Mouse (Mus musculus): ENCODE results near the gene Sgcd. TPM values are rescaled to one million over a fixed set of nuclear protein-coding genes. Genes with fewer than 3 reads are reported as not detected.

Sgcd gene
- 10 to 100 TPM; 11.4 to 17.4 TPM for total RNA-seq (2021)

- intact Hi-C loops (cut with DNase I): loop anchor here (10.0 kb wide), 1 partner anchor 596 kb away; no protein-coding TSS in a partner anchor
- DNase-seq (ENCODE audit: low spot score in 2 of 2): peak; percentile 64 to 76
Measured at GRCm38 (mm10) chr11:47988697-47989533, at the start of gene Sgcd. Gene Sgcd, minus strand, starts transcription at chr11:47988969.

DNA sequence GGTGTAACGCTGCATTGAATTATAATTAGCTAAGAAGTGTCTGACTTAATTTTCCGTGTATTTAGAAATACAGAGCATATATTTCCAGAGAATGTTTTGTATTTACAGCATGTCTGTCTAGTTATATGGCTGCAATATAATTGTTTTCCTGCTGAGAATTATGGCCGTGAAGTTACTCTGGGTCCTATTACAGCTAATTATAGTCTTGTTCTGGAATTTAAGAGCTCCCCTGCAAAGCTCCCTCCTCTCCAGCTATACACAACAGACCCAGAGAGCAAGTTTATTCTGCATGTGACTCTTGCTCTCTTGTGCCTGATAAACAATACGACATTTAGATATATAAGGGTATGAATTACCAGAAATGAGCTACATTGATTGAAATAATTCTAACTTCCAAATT lies 49.3 kb upstream of the Sgcd start:
- intact Hi-C loops (cut with DNase I): no loop called here
- no peak for DNase-seq (ENCODE audit: low spot score in 2 of 2)

GRCm38 (mm10) chr11:48012836-48013235 lies 24.1 kb upstream of the Sgcd start:
- intact Hi-C loops (cut with DNase I): no loop called here
- no peak for DNase-seq (ENCODE audit: low spot score in 2 of 2)

GRCm38 (mm10) chr11:47988333-47988696 lies 454 bp downstream of the Sgcd start:
- intact Hi-C loops (cut with DNase I): loop anchor here (10.0 kb wide), 1 partner anchor 596 kb away; no protein-coding TSS in a partner anchor

GRCm38 (mm10) chr11:47987893-47988267 lies 889 bp downstream of the Sgcd start:
- intact Hi-C loops (cut with DNase I): loop anchor here (10.0 kb wide), 1 partner anchor 597 kb away; no protein-coding TSS in a partner anchor
- DNase-seq (ENCODE audit: low spot score in 2 of 2): peak; percentile 4 to 8

More at GRCm38 (mm10) chr11:47988333-47988696, 454 bp downstream of the Sgcd start:
- no peak for DNase-seq (ENCODE audit: low spot score in 2 of 2)

DNA sequence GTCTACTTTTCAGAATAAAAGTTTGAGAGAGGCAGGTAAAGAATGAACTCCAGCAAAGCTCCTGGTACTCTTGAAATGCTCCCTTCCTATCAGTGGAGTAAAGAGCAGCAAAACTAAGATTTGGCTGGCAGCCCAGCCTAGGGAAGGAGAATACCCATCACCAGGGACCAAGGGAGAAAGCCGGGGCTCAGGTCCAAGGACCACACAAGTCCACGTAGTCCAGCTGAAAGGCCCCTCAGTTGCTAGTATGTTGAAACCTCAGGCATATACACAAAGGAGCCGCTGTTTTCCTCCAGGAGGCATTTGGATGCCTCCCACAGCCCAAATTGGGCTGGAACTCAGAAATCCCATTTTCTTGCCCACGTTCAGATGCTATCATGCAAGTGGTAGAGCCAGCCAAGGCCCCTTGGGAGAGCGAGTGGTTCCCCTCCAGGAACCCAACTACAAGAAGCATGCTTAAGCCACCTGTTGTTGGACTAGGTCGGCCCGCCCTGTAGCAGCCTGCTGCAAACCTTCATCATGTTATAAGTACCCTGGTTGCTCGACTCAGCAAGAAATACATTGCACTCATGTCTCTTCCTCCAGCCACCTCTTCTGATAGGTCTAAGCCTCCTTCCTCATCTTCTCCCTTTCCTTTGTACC lies 1.4 kb downstream of the Sgcd start:
- intact Hi-C loops (cut with DNase I): loop anchor here (10.0 kb wide), 1 partner anchor 597 kb away; no protein-coding TSS in a partner anchor
- peak in 1 of 2 experiments; percentile 9 for DNase-seq (ENCODE audit: low spot score in 2 of 2)

DNA sequence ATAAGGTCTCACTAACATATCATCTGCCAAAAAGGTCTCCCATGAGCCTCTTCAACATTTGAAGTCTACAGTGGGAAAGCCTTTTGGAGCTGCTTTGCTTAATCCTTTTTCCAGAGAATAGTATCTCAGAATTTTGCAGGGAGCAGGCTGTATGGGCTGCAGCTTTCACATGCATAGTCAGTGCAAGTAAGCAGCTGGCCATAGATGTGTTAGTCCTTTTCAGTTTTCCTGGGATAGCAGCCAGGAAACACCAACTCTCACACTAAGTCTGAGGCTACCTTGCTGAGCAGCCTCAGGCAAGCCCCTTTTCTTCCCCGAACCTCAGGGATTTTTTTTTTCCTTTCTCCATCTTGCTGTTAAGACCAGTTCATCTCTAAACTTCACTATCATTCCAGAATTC lies 6.6 kb downstream of the Sgcd start:
- DNase-seq (ENCODE audit: low spot score in 2 of 2): no peak
- intact Hi-C loops (cut with DNase I): loop anchor here (10.0 kb wide), 1 partner anchor 603 kb away; no protein-coding TSS in a partner anchor

DNA sequence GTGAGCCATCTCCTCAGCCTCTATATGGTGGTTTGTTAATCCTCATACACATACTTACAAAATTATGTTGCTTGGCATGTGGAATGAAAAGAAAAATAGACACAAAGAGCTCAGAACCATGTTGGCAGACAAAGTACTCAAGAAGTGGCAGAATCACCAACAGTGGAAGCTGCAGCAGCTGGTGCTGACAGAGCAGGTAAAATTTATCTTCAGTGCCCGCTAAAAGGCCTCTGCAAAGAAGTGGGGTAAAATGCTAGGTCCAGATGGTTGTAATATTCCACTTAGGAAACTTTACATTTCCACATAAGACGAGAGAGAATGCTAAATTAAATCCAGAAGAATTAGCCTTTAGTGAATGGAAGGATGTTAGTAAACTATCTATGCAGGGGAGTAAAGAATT lies 7.7 kb downstream of the Sgcd start:
- intact Hi-C loops (cut with DNase I): loop anchor here (10.0 kb wide), 1 partner anchor 604 kb away; no protein-coding TSS in a partner anchor
- peak in 1 of 2 experiments; percentile 7 for DNase-seq (ENCODE audit: low spot score in 2 of 2)

- DNase-seq (ENCODE audit: low spot score in 2 of 2): no peak
- intact Hi-C loops (cut with DNase I): no loop called here
Measured at GRCm38 (mm10) chr11:47953291-47953690, 35.5 kb downstream of the Sgcd start.

- intact Hi-C loops (cut with DNase I): no loop called here
- DNase-seq (ENCODE audit: low spot score in 2 of 2): no peak
Measured at GRCm38 (mm10) chr11:47952366-47952765, 36.4 kb downstream of the Sgcd start.

GRCm38 (mm10) chr11:47939795-47940194 lies 49.0 kb downstream of the Sgcd start:
- no peak for DNase-seq (ENCODE audit: low spot score in 2 of 2)

DNA sequence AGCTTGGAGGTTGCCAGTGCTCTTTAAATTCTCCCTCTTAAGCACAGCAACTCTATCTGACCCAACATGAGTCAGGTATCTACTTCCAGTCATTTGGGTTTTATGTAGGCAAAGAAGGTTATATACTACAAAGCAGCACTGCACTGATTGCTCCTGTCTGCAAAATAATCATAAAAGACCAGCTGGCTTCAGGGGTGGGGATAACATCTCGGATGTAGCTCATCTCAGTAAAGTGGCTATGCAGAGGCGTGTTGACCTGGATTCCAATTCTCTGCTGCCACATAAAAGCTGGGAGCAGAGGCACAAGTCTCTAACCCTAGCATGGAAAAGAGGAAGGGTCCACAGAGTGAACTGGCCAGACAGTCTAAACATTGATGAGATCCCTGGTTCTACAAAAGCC lies 71.2 kb downstream of the Sgcd start:
- DNase-seq (ENCODE audit: low spot score in 2 of 2): no peak
- intact Hi-C loops (cut with DNase I): no loop called here

More at GRCm38 (mm10) chr11:47939795-47940194, 49.0 kb downstream of the Sgcd start:
- intact Hi-C loops (cut with DNase I): no loop called here

DNA sequence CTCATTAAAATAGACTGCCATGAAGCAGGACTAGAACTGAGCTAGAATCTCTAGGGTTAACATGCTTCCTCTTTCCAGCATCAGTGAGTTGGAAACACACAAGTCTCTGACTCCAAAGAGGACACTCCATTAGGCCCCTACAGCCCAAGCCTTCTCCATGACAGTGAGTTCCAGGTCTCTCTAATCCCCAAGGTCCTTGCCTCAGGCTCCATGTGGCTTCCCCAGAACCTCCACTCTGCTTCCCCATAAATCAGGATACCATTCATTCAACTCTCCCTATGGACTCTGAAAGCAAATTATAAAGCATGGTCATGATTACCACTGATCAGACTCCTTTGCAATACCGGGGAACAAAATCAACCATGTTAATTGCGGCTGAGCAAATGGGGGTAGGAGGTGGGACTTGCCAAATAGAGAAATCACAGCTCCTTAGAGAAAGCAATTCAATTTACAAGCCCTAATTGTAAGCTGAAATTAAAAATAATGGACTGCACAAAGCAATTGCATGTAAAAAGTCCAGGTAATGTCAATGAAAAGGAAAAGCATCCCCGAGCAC lies 97.1 kb downstream of the Sgcd start:
- intact Hi-C loops (cut with DNase I): no loop called here

DNA sequence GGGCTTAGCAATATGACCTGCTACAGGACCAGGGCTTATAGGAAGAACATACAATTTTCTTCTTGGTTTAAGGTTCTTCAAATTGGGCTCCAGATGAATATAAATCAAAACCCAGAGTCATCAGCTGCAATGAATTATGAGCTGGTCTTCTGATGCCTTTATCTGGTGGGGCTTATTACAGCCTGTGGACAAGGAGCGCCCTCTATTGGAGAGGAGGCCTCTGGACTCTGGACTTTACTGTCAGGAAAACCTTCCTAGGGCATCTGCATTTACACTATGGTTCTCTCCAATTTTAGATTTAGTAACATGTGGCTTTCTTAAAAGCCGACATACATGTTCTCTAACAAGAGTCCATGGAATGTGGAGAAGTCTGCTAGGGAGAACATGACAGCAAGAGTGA lies 98.5 kb downstream of the Sgcd start:
- intact Hi-C loops (cut with DNase I): no loop called here
- no peak for DNase-seq (ENCODE audit: low spot score in 2 of 2)

More for the DNA sequence above, 97.1 kb downstream of the Sgcd start:
- no peak for DNase-seq (ENCODE audit: low spot score in 2 of 2)

DNA sequence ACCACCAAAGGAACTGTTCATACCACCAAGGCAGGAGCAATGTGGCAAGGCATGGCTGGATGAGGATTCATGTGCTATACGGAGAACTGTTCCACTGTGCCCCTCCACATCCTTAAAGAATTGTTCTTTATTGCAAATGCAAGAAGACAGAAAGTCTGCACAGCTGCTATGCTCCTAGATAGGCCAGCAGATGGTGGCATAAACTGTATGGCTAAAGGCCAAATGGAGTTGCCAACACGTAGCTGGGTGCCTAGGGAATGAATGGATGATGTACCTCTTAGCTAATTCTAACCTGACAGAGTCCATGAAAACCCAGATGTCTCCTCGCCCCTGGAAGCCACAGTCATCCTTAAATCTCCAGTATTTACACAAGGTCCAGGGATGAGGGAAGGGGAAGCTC lies 103.5 kb downstream of the Sgcd start:
- peak; percentile 36 to 47 for DNase-seq (ENCODE audit: low spot score in 2 of 2)
- intact Hi-C loops (cut with DNase I): no loop called here

- intact Hi-C loops (cut with DNase I): no loop called here
- no peak for DNase-seq (ENCODE audit: low spot score in 2 of 2)
Measured at GRCm38 (mm10) chr11:47883545-47883944, 105.2 kb downstream of the Sgcd start.

DNA sequence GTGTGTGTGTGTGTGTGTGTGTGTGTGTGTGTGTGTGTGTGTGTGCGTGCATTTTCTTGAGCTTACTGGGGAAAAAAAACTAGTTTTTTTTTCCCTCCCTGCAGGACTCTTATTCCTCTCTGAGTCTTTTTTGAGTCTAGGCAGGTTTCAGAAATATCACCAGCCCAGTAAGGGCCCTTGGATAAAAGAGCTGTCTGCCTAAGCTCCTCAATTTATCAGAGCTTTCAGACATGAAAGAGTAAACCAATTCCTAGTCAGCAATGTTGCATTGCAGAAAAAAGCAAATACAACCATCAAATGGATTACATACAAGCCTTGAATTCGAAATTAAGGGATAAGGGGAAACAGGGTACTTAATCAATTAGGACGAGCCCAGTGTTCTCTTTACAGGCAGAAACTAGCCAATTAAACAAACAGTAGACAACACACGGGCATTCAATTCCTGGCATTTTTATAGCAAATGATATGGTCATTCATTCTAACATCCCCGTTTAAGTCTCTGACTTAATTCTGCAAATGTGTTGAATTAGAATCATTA lies 112.1 kb downstream of the Sgcd start:
- intact Hi-C loops (cut with DNase I): no loop called here
- DNase-seq (ENCODE audit: low spot score in 2 of 2): no peak

GRCm38 (mm10) chr11:47845894-47846293 lies 142.9 kb downstream of the Sgcd start:
- DNase-seq (ENCODE audit: low spot score in 2 of 2): no peak
- intact Hi-C loops (cut with DNase I): no loop called here

DNA sequence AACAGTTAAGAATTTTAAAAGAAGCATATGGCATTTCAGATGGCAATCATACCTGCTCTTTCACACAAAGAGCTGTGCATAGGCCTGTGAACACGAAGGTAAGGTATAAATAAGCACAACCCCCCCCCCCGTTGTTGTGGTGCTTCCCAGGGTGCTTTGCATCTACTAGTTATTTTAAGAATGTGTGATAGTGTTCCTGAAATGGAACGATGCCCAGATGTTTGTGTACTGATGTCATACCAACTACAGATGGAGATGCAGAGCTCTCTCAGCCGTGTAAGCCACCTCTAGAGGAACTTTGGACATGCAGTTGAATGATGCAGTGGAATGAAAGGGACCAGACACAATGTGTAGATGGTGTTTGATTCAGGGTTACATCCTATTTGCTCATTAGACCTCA lies 155.5 kb downstream of the Sgcd start:
- intact Hi-C loops (cut with DNase I): no loop called here
- no peak for DNase-seq (ENCODE audit: low spot score in 2 of 2)

DNA sequence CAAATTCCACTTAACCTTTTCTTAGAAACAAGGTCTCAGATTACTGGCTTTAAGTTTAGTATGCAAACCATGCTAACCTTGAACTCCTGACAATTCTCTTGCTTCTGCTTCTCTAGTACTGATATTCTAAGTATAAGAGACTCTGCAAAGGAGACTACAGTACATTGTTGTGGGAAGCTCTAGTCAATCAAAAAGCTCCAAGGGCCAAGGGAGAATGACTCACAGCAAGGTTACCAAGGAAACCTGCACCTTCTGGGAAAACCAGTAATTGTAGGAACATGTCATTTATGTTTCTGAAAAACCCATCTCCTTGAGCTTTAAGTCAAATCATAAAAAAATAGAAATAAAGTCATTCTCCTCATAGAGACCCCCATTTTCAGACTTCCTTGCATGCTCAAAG lies 178.5 kb downstream of the Sgcd start:
- intact Hi-C loops (cut with DNase I): no loop called here
- DNase-seq (ENCODE audit: low spot score in 2 of 2): no peak

Data from left cerebral cortex, postnatal 36 days (tissue).